Mouse (Mus musculus): ENCODE results near the gene Shroom3. TPM values are rescaled to one million over a fixed set of nuclear protein-coding genes. Genes with fewer than 3 reads are reported as not detected.
A peak's percentile ranks its signal among the peaks of the same experiment; 100 is the strongest.

Shroom3 gene
- polyA plus RNA-seq, 1 experiment from 2014 or later: 8.3 TPM

DNA sequence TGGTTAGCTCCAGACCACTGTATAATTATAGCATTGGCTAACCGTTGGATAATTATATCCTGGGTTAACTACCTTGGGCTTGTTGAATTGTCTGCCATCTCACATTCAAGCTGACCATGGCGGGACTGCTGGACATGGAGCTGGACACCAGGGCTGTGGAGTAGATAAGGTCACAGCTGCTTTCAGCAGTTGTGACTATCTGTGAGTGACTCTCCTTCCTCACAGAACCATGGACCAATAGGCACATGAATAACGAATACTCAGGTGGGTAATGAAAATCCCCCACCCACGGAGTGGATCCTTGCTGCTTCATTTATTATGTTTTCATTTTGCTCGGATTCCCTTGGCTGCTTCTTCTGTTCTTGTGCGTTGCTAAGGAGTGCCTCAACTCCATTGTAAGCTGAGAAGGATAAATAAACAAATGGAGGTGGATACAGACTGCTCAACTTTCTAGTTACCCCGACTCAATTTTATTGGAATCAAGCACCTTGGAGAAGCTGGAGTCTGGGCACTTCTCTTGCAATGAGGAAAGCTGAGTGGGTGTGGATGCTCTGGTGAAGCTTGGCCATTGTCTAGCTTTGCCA, 84.1 kb downstream of the Shroom3 start:
- Histone ChIP-seq H3K4me3 (ENCODE audit: low read depth, low read length) (no peak overlapping the region), H3K27me3 (ENCODE audit: control insufficient read depth, insufficient read depth, low read length) (no peaks in the 10 kb centered on the region), H3K36me3 (ENCODE audit: control insufficient read depth, insufficient read depth, low read length) (no peaks in the 10 kb centered on the region), H3K9me3 (ENCODE audit: control insufficient read depth, low read depth, low read length) (no peaks in the 10 kb centered on the region), H3K4me1 (ENCODE audit: control insufficient read depth, insufficient read depth, low read length) (0 out of 2 replicates have a peak, but pooled peaks cover 4% of the 10 kb centered on the region), H3K27ac (ENCODE audit: low read length) (no peak overlapping the region), H3K4me2 (replicated peaks; ENCODE audit: low read depth, low read length) (no peak overlapping the region), H3K9ac (replicated peaks; ENCODE audit: low read depth, low read length) (no peak overlapping the region)
- no peak for ATAC-seq (ENCODE audit: insufficient number of reproducible peaks, insufficient read depth, low FRiP score, low read depth)
- WGBS: 38% methylated on average over 7 of the region's 7 CpGs

DNA sequence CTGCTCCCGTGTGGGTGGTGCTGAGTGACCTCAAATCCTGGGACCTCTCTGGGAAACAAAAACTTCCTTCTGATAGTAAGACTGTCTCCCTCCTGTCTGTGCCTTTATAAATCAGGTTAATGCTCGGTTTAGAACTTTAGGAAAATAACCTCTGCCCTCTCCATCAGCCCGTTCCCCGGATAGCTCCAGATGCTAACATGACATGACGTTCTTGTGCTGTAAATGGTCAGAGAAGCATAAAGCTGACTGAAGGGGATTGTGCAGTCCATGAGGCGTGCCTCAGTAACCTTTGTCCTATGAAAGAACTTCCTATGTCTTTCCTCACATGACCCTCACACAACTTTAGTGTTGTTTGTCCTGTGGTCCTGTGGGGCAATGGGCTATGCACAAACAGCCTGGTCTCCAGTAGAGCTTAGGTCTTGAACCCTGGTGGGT, 84.6 kb downstream of the Shroom3 start:
- Histone ChIP-seq H3K9ac (replicated peaks; ENCODE audit: low read depth, low read length) (no peak overlapping the region), H3K27me3 (ENCODE audit: control insufficient read depth, insufficient read depth, low read length) (no peaks in the 10 kb centered on the region), H3K4me3 (ENCODE audit: low read depth, low read length) (no peak overlapping the region), H3K9me3 (ENCODE audit: control insufficient read depth, low read depth, low read length) (no peaks in the 10 kb centered on the region), H3K4me2 (replicated peaks; ENCODE audit: low read depth, low read length) (no peak overlapping the region), H3K36me3 (ENCODE audit: control insufficient read depth, insufficient read depth, low read length) (no peaks in the 10 kb centered on the region), H3K27ac (ENCODE audit: low read length) (no peak overlapping the region), H3K4me1 (ENCODE audit: control insufficient read depth, insufficient read depth, low read length) (0 out of 2 replicates have a peak, but pooled peaks cover 2% of the 10 kb centered on the region)
- no peak for ATAC-seq (ENCODE audit: insufficient number of reproducible peaks, insufficient read depth, low FRiP score, low read depth)
- WGBS: 36% methylated on average over 6 of the region's 6 CpGs

DNA sequence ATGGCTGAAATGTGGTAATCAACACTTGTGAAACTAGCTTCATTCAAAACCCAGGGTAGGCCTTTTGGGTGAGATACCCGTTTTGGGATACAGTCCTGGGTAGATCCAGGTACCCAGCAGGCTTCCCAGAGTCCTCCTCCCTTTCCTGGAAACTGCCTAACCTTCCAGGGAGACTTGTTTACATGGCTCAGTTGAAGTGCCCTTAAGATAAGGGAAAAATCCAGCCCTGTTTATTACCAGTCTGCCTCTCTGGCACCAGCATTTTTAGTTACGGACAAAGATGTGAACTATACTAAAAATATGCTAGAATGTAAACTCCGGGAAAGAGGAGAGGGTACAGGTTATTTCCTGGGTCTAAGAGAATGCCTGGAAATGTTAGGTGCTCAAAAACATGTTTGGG, 90.6 kb downstream of the Shroom3 start:
- no peaks in the 10 kb centered on the region for H3K27me3 ChIP-seq (ENCODE audit: control insufficient read depth, insufficient read depth, low read length)
- ATAC-seq (ENCODE audit: insufficient number of reproducible peaks, insufficient read depth, low FRiP score, low read depth): no peak
- H3K9ac ChIP-seq (replicated peaks; ENCODE audit: low read depth, low read length): no peak overlapping the region
- 34% methylated on average over 3 of the region's 3 CpGs for WGBS
- no peak overlapping the region for H3K4me2 ChIP-seq (replicated peaks; ENCODE audit: low read depth, low read length)
- H3K36me3 ChIP-seq (ENCODE audit: control insufficient read depth, insufficient read depth, low read length): no peaks in the 10 kb centered on the region
- H3K9me3 ChIP-seq (ENCODE audit: control insufficient read depth, low read depth, low read length): no peaks in the 10 kb centered on the region
- no peak overlapping the region for H3K4me3 ChIP-seq (ENCODE audit: low read depth, low read length)
- no peaks in the 10 kb centered on the region for H3K4me1 ChIP-seq (ENCODE audit: control insufficient read depth, insufficient read depth, low read length)
- no peak overlapping the region for H3K27ac ChIP-seq (ENCODE audit: low read length)

DNA sequence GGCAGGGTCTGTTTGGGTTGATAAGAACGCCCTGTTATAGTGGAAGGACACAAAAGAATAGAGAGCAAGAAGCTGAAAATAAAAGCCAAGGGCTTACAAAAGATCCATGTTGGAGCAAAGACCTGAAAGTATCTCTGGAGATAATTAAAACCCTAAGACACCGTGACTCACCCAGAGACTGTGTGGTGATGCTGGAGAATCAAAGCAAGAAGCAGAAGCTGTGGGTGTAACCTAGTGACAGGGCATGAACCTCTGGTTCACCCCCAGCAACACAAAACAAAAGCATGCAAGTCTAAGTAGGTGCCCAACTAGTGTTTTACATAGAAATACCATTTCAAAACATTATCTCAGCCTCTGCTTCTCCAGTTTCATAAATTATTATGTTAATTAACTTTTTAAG, 91.2 kb downstream of the Shroom3 start:
- H3K9me3 ChIP-seq (ENCODE audit: control insufficient read depth, low read depth, low read length): no peaks in the 10 kb centered on the region
- H3K4me3 ChIP-seq (ENCODE audit: low read depth, low read length): no peak overlapping the region
- no peak for ATAC-seq (ENCODE audit: insufficient number of reproducible peaks, insufficient read depth, low FRiP score, low read depth)
- no peak overlapping the region for H3K9ac ChIP-seq (replicated peaks; ENCODE audit: low read depth, low read length)
- H3K27me3 ChIP-seq (ENCODE audit: control insufficient read depth, insufficient read depth, low read length): no peaks in the 10 kb centered on the region
- H3K27ac ChIP-seq (ENCODE audit: low read length): no peak overlapping the region
- H3K36me3 ChIP-seq (ENCODE audit: control insufficient read depth, insufficient read depth, low read length): no peaks in the 10 kb centered on the region
- H3K4me1 ChIP-seq (ENCODE audit: control insufficient read depth, insufficient read depth, low read length): no peaks in the 10 kb centered on the region
- no peak overlapping the region for H3K4me2 ChIP-seq (replicated peaks; ENCODE audit: low read depth, low read length)
- 65% methylated on average over 2 of the region's 2 CpGs for WGBS

DNA sequence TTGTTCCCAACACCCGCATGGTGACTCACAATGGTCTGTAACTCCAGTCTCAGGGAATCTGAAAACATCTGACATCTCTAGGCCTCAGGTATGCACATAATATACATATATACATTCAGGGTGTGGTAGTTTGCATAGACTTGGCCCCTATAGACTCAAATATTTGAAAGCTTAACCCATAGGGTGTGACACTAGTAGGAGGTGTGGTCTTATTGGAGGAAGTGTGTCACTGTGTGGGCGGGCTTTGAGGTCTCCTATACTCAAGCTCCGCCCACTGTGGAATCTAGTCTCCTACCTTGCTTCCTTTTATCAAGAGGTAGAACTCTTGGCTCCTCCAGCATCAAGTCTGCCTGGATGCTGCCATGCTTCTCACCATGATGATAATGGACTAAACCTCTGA, 91.7 kb downstream of the Shroom3 start:
- Histone ChIP-seq H3K9me3 (ENCODE audit: control insufficient read depth, low read depth, low read length) (no peaks in the 10 kb centered on the region), H3K27me3 (ENCODE audit: control insufficient read depth, insufficient read depth, low read length) (no peaks in the 10 kb centered on the region), H3K4me3 (ENCODE audit: low read depth, low read length) (no peak overlapping the region), H3K27ac (ENCODE audit: low read length) (no peak overlapping the region), H3K4me2 (replicated peaks; ENCODE audit: low read depth, low read length) (no peak overlapping the region), H3K36me3 (ENCODE audit: control insufficient read depth, insufficient read depth, low read length) (no peaks in the 10 kb centered on the region), H3K9ac (replicated peaks; ENCODE audit: low read depth, low read length) (no peak overlapping the region), H3K4me1 (ENCODE audit: control insufficient read depth, insufficient read depth, low read length) (no peaks in the 10 kb centered on the region)
- ATAC-seq (ENCODE audit: insufficient number of reproducible peaks, insufficient read depth, low FRiP score, low read depth): peak; percentile 46; the same call in 1 of the 2 replicates
- WGBS: 90% methylated on average over 3 of the region's 3 CpGs

DNA sequence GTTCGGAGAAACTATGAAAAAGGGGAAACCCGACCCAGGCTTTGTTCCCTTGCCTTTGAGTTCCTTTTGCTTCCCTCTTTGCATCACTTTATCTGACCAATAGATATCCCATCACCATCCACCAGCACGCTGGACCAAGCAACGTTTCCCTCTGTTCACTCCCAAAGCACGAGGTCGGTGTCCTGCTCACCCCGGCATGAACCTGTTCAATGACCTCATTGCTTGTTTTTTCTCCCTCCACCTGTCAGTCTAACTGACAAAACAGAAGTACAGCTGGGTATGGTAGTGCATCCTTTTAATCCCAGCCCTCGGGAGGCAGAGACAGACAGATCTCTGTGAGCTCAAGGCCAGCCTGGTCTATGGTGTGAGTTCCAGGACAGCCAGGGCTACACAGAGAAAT, 95.2 kb downstream of the Shroom3 start:
- Histone ChIP-seq H3K4me1 (ENCODE audit: control insufficient read depth, insufficient read depth, low read length) (no peaks in the 10 kb centered on the region), H3K27ac (ENCODE audit: low read length) (no peak overlapping the region), H3K9me3 (ENCODE audit: control insufficient read depth, low read depth, low read length) (no peaks in the 10 kb centered on the region), H3K4me2 (replicated peaks; ENCODE audit: low read depth, low read length) (no peak overlapping the region), H3K27me3 (ENCODE audit: control insufficient read depth, insufficient read depth, low read length) (no peaks in the 10 kb centered on the region), H3K9ac (replicated peaks; ENCODE audit: low read depth, low read length) (no peak overlapping the region), H3K4me3 (ENCODE audit: low read depth, low read length) (no peak overlapping the region), H3K36me3 (ENCODE audit: control insufficient read depth, insufficient read depth, low read length) (no peaks in the 10 kb centered on the region)
- ATAC-seq (ENCODE audit: insufficient number of reproducible peaks, insufficient read depth, low FRiP score, low read depth): no peak
- WGBS: 64% methylated on average over 8 of the region's 8 CpGs

DNA sequence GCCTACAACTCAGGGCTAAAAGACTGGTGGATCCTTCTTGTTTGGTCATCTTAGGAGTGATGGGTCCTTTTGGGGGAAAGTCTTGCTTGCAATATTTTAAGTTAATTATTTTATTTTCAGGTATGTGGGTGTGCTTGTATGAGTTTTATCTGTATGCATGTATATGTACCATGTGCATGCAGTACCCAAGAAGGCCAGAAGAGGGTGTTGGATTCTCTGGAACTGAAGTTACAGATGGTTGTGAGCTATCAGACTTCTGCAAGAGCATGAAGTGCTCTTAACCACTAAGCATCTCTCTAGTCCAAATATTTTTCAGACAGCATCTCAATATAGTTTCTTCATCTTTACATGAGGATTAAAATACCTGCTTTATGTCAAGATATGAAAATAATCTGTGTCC, 97.8 kb downstream of the Shroom3 start:
- no peaks in the 10 kb centered on the region for H3K36me3 ChIP-seq (ENCODE audit: control insufficient read depth, insufficient read depth, low read length)
- H3K9ac ChIP-seq (replicated peaks; ENCODE audit: low read depth, low read length): no peak overlapping the region
- H3K4me2 ChIP-seq (replicated peaks; ENCODE audit: low read depth, low read length): no peak overlapping the region
- ATAC-seq (ENCODE audit: insufficient number of reproducible peaks, insufficient read depth, low FRiP score, low read depth): no peak
- no peaks in the 10 kb centered on the region for H3K9me3 ChIP-seq (ENCODE audit: control insufficient read depth, low read depth, low read length)
- H3K4me3 ChIP-seq (ENCODE audit: low read depth, low read length): no peak overlapping the region
- peaks cover 8% of the 10 kb centered on the region; the same call in 1 of the 2 replicates for H3K4me1 ChIP-seq (ENCODE audit: control insufficient read depth, insufficient read depth, low read length)
- H3K27me3 ChIP-seq (ENCODE audit: control insufficient read depth, insufficient read depth, low read length): no peaks in the 10 kb centered on the region
- no peak overlapping the region for H3K27ac ChIP-seq (ENCODE audit: low read length)

DNA sequence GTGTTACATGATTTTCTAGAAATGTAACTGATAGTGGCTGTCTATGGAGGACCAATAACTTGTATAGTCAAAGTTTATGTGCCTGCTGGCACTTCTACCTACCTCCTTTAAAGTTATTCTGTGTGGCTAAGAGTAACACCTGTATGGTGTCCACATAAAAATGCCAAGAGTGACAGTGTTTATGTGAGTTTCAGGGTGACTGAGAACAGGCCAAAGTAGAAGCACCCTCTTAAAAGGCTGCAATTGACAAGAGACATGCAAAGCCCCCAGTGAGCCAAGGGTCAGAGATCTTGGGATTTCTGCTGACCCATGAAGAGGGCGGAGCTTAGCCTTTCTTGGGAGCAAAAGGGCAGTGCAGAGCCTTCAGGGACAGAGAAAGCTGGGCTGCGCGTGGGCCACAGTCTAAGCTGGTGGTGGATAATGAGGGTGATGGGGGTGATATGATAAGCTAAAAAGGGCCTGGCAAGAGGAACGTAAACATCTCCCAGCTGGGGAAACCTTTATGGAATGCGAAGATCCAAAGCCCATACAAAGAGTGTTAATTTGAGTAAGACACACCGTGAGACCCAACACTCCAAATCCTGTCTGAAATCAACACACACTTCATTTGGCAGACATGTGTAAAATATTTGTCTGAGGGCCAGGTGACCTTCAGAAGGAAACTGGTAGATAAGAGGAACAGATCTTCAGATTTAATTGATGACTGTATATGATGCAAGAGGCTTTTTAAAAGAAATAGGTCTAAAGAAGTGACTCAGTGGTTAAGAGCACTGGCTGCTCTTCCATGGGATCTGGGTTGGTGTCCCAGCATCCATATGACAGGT, 101.0 kb downstream of the Shroom3 start:
- H3K27ac ChIP-seq (ENCODE audit: low read length): 0 out of 2 replicates have a peak overlapping the region, but pooled peaks have one; percentile 33
- ATAC-seq (ENCODE audit: insufficient number of reproducible peaks, insufficient read depth, low FRiP score, low read depth): no peak; the same call in 1 of the 2 replicates
- 18% methylated on average over 6 of the region's 6 CpGs for WGBS

More for the DNA sequence above, 101.0 kb downstream of the Shroom3 start:
- Histone ChIP-seq H3K4me1 (ENCODE audit: control insufficient read depth, insufficient read depth, low read length) (peaks cover 8% of the 10 kb centered on the region; the same call in 1 of the 2 replicates), H3K27me3 (ENCODE audit: control insufficient read depth, insufficient read depth, low read length) (no peaks in the 10 kb centered on the region), H3K9ac (replicated peaks; ENCODE audit: low read depth, low read length) (no peak overlapping the region), H3K9me3 (ENCODE audit: control insufficient read depth, low read depth, low read length) (no peaks in the 10 kb centered on the region), H3K4me3 (ENCODE audit: low read depth, low read length) (no peak overlapping the region), H3K36me3 (ENCODE audit: control insufficient read depth, insufficient read depth, low read length) (no peaks in the 10 kb centered on the region), H3K4me2 (replicated peaks; ENCODE audit: low read depth, low read length) (no peak overlapping the region)

Data from stomach, embryonic 14.5 days (tissue).